Mouse (Mus musculus) CH12.LX (cell line): Measurements from ENCODE around the gene Gm20219. TPM values are rescaled to one million over a fixed set of nuclear protein-coding genes. Genes with fewer than 3 reads are reported as not detected.
A peak's percentile ranks its signal among the peaks of the same experiment; 100 is the strongest.

Experiments
- DNase-seq: peaks from one replicate; pipeline ENCODE4 v3.0.0-alpha.2; 2013; ENCODE audit errors: extremely low read depth
- H3K27ac ChIP-seq: 2 replicates; pipeline ENCODE4 v1.5.1; 2012; ENCODE audit warnings: low read depth, mild to moderate bottlenecking, control low read depth, moderate library complexity; ENCODE audit not compliant: insufficient read depth
- H3K27me3 ChIP-seq: replicated peaks from 2 replicates; pipeline ENCODE3; 2012; ENCODE audit warnings: inconsistent platforms
- H3K36me3 ChIP-seq, 2 experiments: replicated peaks in 1 of 2; 2 replicates each; pipeline versions ENCODE3 to v1.6.1; 2012; ENCODE audit warnings: inconsistent platforms in 1 of 2, low read length in 1 of 2, mild to moderate bottlenecking in 1 of 2, mixed read lengths in 1 of 2, moderate library complexity in 1 of 2; ENCODE audit not compliant: control insufficient read depth in 1 of 2, insufficient read depth in 1 of 2
- H3K4me1 ChIP-seq, 2 experiments: 2 replicates each; pipeline ENCODE4 v1.6.1; 2012; ENCODE audit warnings: inconsistent platforms in 1 of 2, moderate library complexity in 1 of 2; ENCODE audit not compliant: insufficient read depth in 2 of 2, control insufficient read depth in 1 of 2
- H3K4me2 ChIP-seq: 2 replicates; pipeline ENCODE4 v1.6.1; 2012; ENCODE audit warnings: low read depth, mild to moderate bottlenecking, control low read depth; ENCODE audit not compliant: poor library complexity, insufficient read depth, severe bottlenecking
- H3K4me3 ChIP-seq, 3 experiments: fragments of 150-350 bp in 1 of 3; sonication (generic) in 1 of 3; replicated peaks in 1 of 3; 2 replicates each; pipeline versions ENCODE3 to v1.5.1; 2011 to 2012; ENCODE audit warnings: low read depth in 2 of 3, low read length in 2 of 3, mild to moderate bottlenecking in 2 of 3, moderate library complexity in 2 of 3, control low read depth in 1 of 3, improper control_type of control experiment in 1 of 3, inconsistent platforms in 1 of 3, mixed read lengths in 1 of 3; ENCODE audit not compliant: poor library complexity in 1 of 3
- H3K79me2 ChIP-seq: replicated peaks from 2 replicates; pipeline ENCODE4 v1.6.1; 2012; ENCODE audit warnings: mild to moderate bottlenecking, moderate library complexity; ENCODE audit not compliant: control insufficient read depth, poor library complexity, insufficient read depth, severe bottlenecking; ENCODE audit errors: extremely low read depth
- H3K9ac ChIP-seq: 2 replicates; pipeline ENCODE4 v1.6.1; 2012; ENCODE audit warnings: low read depth, mild to moderate bottlenecking, control low read depth, moderate library complexity; ENCODE audit not compliant: insufficient read depth
- H3K9me3 ChIP-seq: replicated peaks from 2 replicates; pipeline ENCODE3; 2012; ENCODE audit warnings: low read length, inconsistent platforms, mixed read lengths
- BHLHE40 ChIP-seq: IDR thresholded peaks from 2 replicates; pipeline ENCODE4 v1.6.1; 2011; ENCODE audit warnings: mild to moderate bottlenecking, low read depth, low read length, improper control_type of control experiment
- CHD1 ChIP-seq: IDR thresholded peaks from 2 replicates; pipeline ENCODE4 v1.6.1; 2012; ENCODE audit warnings: low read depth, low read length, improper control_type of control experiment, inconsistent platforms
- CHD2 ChIP-seq: IDR thresholded peaks from 2 replicates; pipeline ENCODE4 v1.6.1; 2011; ENCODE audit warnings: low read length, improper control_type of control experiment
- EP300 ChIP-seq: IDR thresholded peaks from 2 replicates; pipeline ENCODE4 v1.6.1; 2011; ENCODE audit warnings: low read length, improper control_type of control experiment
- ETS1 ChIP-seq: conservative IDR thresholded peaks from 2 replicates; pipeline ENCODE4 v1.6.1; 2012; ENCODE audit warnings: low read depth, mild to moderate bottlenecking, inconsistent platforms, low read length, improper control_type of control experiment, moderate library complexity
- GABPA ChIP-seq: IDR thresholded peaks from 2 replicates; pipeline ENCODE4 v1.6.1; 2012; ENCODE audit warnings: low read depth, low read length, improper control_type of control experiment, inconsistent platforms; ENCODE audit not compliant: insufficient replicate concordance
- JUN ChIP-seq: IDR thresholded peaks from 2 replicates; pipeline ENCODE4 v1.6.1; 2011; ENCODE audit warnings: low read depth, mild to moderate bottlenecking, low read length, improper control_type of control experiment, moderate library complexity; ENCODE audit not compliant: insufficient read depth
- JUND ChIP-seq: conservative IDR thresholded peaks from 2 replicates; pipeline ENCODE4 v1.6.1; 2011; ENCODE audit warnings: low read depth, low read length, improper control_type of control experiment
- KAT2A ChIP-seq: IDR thresholded peaks from 2 replicates; pipeline ENCODE4 v1.6.1; 2012; ENCODE audit warnings: low read length, improper control_type of control experiment, inconsistent platforms; ENCODE audit not compliant: insufficient replicate concordance
- MAX ChIP-seq: IDR thresholded peaks from 2 replicates; pipeline ENCODE4 v1.6.1; 2011; ENCODE audit warnings: low read length, improper control_type of control experiment
- MAZ ChIP-seq: IDR thresholded peaks from 2 replicates; pipeline ENCODE4 v1.6.1; 2012; ENCODE audit warnings: low read depth, mild to moderate bottlenecking, inconsistent platforms, low read length, improper control_type of control experiment, moderate library complexity
- MEF2A ChIP-seq: IDR thresholded peaks from 2 replicates; pipeline ENCODE4 v1.6.1; 2014; ENCODE audit warnings: low read depth, mild to moderate bottlenecking, inconsistent platforms, low read length, improper control_type of control experiment, borderline replicate concordance
- MXI1 ChIP-seq: IDR thresholded peaks from 2 replicates; pipeline ENCODE4 v1.6.1; 2011; ENCODE audit warnings: mild to moderate bottlenecking, low read depth, low read length, improper control_type of control experiment
- NELFE ChIP-seq: IDR thresholded peaks from 2 replicates; pipeline ENCODE4 v1.6.1; 2011; ENCODE audit warnings: low read depth, low read length, improper control_type of control experiment
- NRF1 ChIP-seq: IDR thresholded peaks from 2 replicates; pipeline ENCODE4 v1.6.1; 2014; ENCODE audit warnings: low read depth, mild to moderate bottlenecking, inconsistent platforms, low read length, improper control_type of control experiment, moderate library complexity
- PAX5 ChIP-seq: IDR thresholded peaks from 2 replicates; pipeline ENCODE4 v1.6.1; 2012; ENCODE audit warnings: low read length, inconsistent platforms, mixed read lengths
- RAD21 ChIP-seq: IDR thresholded peaks from 2 replicates; pipeline ENCODE4 v1.6.1; 2011; ENCODE audit warnings: low read depth, mild to moderate bottlenecking, low read length, improper control_type of control experiment, moderate library complexity
- RCOR1 ChIP-seq: conservative IDR thresholded peaks from 2 replicates; pipeline ENCODE4 v1.6.1; 2012; ENCODE audit warnings: low read depth, mild to moderate bottlenecking, inconsistent platforms, low read length, improper control_type of control experiment
- SIN3A ChIP-seq: IDR thresholded peaks from 2 replicates; pipeline ENCODE4 v1.6.1; 2012; ENCODE audit warnings: low read length, improper control_type of control experiment, inconsistent platforms
- SMC3 ChIP-seq: IDR thresholded peaks from 2 replicates; pipeline ENCODE4 v1.6.1; 2011; ENCODE audit warnings: low read depth, low read length, improper control_type of control experiment
- TBP ChIP-seq: conservative IDR thresholded peaks from 2 replicates; pipeline ENCODE4 v1.6.1; 2011; ENCODE audit warnings: low read depth, low read length, improper control_type of control experiment
- TCF12 ChIP-seq: IDR thresholded peaks from 2 replicates; pipeline ENCODE4 v1.6.1; 2014; ENCODE audit warnings: low read depth, mild to moderate bottlenecking, inconsistent platforms, low read length, improper control_type of control experiment
- UBTF ChIP-seq: IDR thresholded peaks from 2 replicates; pipeline ENCODE4 v1.6.1; 2012; ENCODE audit warnings: low read depth, mild to moderate bottlenecking, inconsistent platforms, low read length, improper control_type of control experiment, moderate library complexity
- ZC3H11A ChIP-seq: IDR thresholded peaks from 2 replicates; pipeline ENCODE4 v1.6.1; 2012; ENCODE audit warnings: low read depth, mild to moderate bottlenecking, inconsistent platforms, low read length, improper control_type of control experiment
- ZMIZ1 ChIP-seq: IDR thresholded peaks from 2 replicates; pipeline ENCODE4 v1.6.1; 2012; ENCODE audit warnings: low read depth, mild to moderate bottlenecking, inconsistent platforms, low read length, improper control_type of control experiment
- ZNF384 ChIP-seq: IDR thresholded peaks from 2 replicates; pipeline ENCODE4 v1.6.1; 2012; ENCODE audit warnings: low read depth, low read length, improper control_type of control experiment, inconsistent platforms
- dilution Hi-C: fragments of 300-500 bp; cut with MboI; formaldehyde crosslinking; loops from 2 replicates; pipeline ENCODE4 v1.14.3; 2020; ENCODE audit warnings: low sequenced_read_pairs; ENCODE audit not compliant: extremely low pct_unique_long_range_greater_than_20kb, extremely low pct_ligation_motif_present
- in situ Hi-C: fragments of 300-500 bp; cut with MboI; formaldehyde crosslinking; loops from 3 replicates; pipeline ENCODE4 v1.14.3; 2019; ENCODE audit warnings: low sequenced_read_pairs, low pct_ligation_motif_present, low pct_unique_long_range_greater_than_20kb, mixed read lengths
- polyA plus RNA-seq: library from polyadenylated mRNA; unstranded; fragments of >175 nt; gene quantifications from 2 replicates; pipeline ENCODE4 v1.2.1, GENCODE M21; 2012; ENCODE audit warnings: low read depth; ENCODE audit not compliant: insufficient read length
- total RNA-seq, 2 experiments: library from RNA; depleted of rRNA; stranded (reverse); fragments of 300-350 nt in 1 of 2; fragments of >200 nt in 1 of 2; gene quantifications; 2 replicates each; pipeline ENCODE4 v1.2.3; 2012 to 2014

Gene Gm20219
- total and polyA plus RNA-seq, 3 experiments: 0.42 to 1.6 TPM; not detected in 1

DNA sequence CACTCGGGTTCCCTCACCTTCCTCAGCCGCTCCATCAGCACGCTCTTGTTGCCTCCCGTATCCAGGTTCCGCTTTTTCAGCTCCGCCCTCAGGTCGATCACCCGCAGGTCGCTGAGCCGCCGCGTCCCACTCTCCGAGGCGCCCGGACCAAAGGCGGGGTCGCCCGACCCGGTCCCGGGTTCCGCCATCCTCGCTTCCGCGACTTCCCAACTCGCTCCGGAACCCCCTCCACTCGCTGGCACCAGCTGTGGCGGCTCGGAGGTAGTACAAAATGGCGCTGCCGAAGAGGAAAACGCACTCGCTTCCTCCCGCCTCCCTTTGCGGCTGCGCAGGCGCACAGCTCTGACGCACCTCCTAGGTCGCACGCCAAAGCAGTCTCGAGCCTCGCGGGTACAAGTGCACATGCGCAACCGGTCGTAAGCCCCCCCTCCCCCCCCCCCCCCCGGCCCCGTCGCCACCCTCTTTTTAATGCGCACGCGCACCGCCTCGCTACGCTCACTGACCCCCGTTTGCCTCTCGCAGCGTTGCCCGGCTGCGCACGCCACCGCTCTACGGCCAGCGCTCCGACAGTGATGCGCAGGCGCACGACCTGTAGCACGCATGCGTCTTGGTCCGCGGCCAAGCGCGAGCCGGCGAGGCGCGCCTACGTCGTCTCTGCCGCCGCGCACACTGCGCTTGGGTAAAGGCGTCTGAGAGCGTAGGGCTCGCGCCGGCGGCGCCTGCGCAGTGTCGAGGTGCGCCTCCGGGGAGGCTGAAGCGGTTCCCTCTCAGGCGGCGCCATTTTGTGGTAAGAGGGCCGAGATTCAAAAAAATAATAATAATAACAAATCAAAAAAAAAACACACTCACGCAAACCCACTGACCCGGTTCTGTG, 30.3 kb upstream of the Gm20219 start, which contains the start of the genes Safb2 and Safb (continued):
- TF ChIP-seq MAX (peak; percentile 83), ZMIZ1 (peak; percentile 50; the same call in 1 of the 2 replicates), RCOR1 (0 out of 2 replicates have a peak, but pooled peaks have one; percentile 28), JUN (no peak), BHLHE40 (0 out of 2 replicates have a peak, but pooled peaks have one; percentile 39), KAT2A (peak; percentile 79; the same call in 1 of the 2 replicates), MAZ (peak; percentile 93), CHD1 (no peak; the same call in 1 of the 2 replicates), SMC3 (no peak), RAD21 (no peak), JUND (no peak), NELFE (peak; percentile 90), MXI1 (no peak; the same call in 1 of the 2 replicates), NRF1 (peak; percentile 88)

DNA sequence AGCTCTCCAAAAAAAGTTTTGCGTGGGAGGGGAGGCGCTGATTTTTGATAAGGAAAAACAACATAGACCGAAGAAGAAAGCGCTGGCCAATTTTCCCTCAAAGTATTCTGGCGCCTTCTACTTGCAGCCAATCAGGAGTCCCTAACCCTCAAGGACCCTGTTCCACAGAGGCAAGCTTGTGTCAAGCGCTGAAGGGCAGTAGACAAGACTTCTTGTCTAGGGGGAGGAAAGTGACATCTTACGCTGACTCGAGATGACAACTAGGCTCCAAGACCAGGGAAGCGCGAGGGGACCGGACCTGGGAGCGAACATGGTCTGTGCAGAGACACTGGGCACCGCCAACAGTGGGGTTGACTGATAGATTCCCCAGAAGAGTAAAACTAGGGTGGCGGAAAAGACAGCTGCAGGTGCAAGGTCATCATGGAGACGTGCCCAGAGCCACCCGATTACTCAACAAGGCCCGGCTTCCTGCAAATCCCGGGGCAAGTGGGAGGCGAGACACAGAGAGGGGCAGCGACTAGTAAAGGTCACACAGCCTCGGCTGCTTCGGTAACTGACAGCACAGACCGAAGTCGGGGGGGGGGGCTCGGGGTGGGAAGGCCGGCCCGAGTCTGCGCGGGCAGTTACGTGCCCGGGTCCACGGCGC, 29.5 kb upstream of the Gm20219 start:
- TF ChIP-seq ETS1: no peak
- no peak for TF ChIP-seq JUND
- TF ChIP-seq RAD21: no peak
- TF ChIP-seq ZNF384: no peak
- no peak for TF ChIP-seq PAX5
- TF ChIP-seq MEF2A: no peak
- no peak for TF ChIP-seq UBTF
- no peak for TF ChIP-seq GABPA
- TF ChIP-seq MAZ: no peak
- no peak for TF ChIP-seq ZC3H11A
- no peak for TF ChIP-seq SIN3A
- no peak for TF ChIP-seq RCOR1
- no peak for TF ChIP-seq TCF12
- TF ChIP-seq EP300: no peak
- no peak for TF ChIP-seq TBP
- no peak for TF ChIP-seq SMC3
- no peak for TF ChIP-seq CHD2
- in situ Hi-C loops (no loop called here), dilution Hi-C loops (no loop called here)
- H3K9ac ChIP-seq: peak overlapping the region; percentile 86
- peak overlapping the region; percentile 86 to 95 (median 91) for H3K4me3 ChIP-seq
- peaks cover 93% of the 10 kb centered on the region for H3K79me2 ChIP-seq
- peaks cover 53 to 70% of the 10 kb centered on the region in 2 experiments for H3K36me3 ChIP-seq
- H3K4me1 ChIP-seq: peaks cover 22 to 56% of the 10 kb centered on the region in 2 experiments
- no peaks in the 10 kb centered on the region for H3K9me3 ChIP-seq
- H3K27me3 ChIP-seq: no peaks in the 10 kb centered on the region
- peak overlapping the region; percentile 74 for H3K4me2 ChIP-seq
- DNase-seq: peak; percentile 42
- H3K27ac ChIP-seq: peak overlapping the region; percentile 82
